Mouse (Mus musculus): ENCODE results near the gene Slc35f1.

- TF ChIP-seq GATA1 (IDR thresholded peaks at IDR 0.05; ENCODE audit: low read length) (no peak), TAL1 (IDR thresholded peaks at IDR 0.05; ENCODE audit: low read length) (no peak)
Observed at GRCm38 (mm10) chr10:52877263-52878021, 187.1 kb downstream of the Slc35f1 start.

Data from erythroblast, embryonic 14.5 days (primary cell).